Mouse (Mus musculus) cerebellum, adult 11-12 months (tissue): ENCODE data around the gene Ercc1.

Experiments used
- DNase-seq: peaks from one replicate; pipeline ENCODE4 v3.0.0; 2022

Ercc1 gene

DNA sequence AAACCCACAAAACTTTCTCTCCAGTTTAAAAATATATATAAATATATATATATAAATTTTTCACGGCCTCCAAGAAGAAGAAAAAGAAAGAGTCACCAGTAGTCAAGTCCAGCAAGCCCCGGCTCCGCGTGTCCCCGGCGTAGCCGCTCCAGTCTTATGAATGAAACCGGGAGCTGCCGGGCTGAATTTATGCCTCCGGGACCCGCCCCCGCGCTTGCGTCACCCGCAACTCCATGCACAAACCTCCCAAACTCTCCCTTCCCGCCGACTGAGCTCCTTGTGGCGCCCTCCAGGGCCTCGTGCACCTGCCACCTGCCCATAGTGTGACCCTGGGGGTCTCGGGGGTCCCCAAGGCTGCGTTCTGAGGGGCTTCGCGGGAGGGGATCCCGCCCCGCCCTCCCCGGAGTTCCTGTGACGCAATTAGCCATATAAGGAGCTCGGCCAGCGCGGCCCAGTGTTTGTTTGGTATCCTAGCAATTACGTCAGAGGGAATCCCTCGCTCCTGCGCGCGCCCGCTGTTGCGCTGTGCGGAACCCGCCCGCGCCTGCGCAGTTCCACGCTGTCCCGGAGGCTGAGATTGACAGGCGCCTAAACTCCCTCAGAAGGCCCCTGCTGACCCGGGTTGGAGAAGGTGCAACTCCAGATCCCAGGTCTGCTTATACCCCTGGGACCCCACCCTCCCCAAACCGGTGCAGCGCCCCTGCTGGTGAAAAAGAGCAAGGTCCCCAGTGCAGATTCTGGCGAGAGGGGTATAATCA lies 34.5 kb upstream of the Ercc1 start, which contains the start of gene Fosb:
Fosb (minus strand) TSS at position 168 of the 758 bp plus-strand sequence.
- peak; percentile 96 for DNase-seq

DNA sequence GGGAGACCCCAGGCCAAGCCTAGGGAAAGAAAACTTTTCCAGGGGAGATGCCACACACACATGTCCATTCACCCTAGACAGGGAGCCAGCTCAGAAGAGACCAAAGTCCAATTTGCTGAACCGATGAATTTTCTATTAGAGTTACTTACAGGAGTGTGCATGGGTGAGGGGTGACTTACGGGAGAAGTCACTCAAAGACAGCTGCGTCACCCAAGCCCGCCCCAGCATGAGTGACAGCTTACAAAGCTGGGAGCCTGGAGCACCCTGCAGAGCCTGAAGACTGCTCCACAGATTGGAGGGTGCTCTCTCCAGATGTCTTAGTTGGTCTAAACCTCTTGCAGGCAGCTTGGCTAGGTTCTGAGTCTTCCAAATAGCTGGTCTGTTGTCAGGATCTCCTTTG lies 32.6 kb upstream of the Ercc1 start:
- DNase-seq, result no peak

DNA sequence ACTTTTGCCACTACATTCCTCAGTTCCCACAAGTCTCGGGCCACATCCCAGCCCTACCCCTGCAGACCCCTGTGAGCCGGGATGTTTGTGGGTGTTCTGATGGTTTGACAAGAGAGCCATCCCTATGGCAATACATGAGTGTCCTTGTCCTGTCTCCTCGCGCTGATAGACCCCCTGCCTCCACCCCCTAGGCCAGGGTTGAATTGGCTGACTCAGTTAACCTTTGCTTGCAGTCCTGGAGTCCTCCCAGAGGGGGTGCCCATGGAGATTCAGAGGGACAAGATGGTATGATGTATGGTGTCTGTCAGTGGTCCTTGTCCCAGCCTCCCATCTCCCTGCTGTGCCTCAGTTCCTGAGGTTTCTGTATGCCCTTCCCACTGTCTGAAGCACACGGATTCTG lies 30.5 kb upstream of the Ercc1 start:
- no peak for DNase-seq

DNA sequence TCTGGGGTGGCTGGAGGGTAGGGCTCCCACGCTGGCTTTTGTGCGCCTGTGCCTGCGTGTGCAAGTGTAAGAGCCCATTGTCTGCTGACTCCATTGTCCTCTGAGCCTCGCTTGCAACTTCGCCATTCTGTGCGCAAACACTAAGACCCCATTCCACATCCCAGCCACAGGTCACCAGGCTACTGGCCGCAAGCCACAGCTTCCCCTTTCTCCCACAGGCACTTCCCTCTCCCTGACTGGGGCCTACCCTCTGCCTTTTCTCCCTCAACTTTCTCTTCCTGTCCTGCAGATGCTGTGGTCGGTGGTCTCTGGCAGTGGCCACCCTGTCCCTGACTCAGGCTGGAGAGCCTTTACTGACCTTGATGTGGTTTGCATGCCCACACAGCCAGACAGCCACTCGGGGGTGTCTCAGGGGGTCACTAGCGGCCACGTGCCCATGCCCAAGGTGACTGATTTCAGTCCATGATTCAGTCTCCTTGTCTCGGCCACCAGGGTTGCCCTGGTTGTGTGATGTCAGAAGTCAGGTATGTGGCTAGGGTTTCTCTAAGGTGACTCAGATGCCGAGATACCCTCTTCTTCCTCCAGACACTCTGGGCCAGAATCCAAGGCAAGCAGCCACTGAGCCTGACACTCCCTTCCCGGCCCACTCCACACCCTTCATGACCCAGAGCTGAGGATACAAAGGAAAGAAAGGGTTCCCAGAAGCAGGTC lies 28.0 kb upstream of the Ercc1 start:
- no peak for DNase-seq

DNA sequence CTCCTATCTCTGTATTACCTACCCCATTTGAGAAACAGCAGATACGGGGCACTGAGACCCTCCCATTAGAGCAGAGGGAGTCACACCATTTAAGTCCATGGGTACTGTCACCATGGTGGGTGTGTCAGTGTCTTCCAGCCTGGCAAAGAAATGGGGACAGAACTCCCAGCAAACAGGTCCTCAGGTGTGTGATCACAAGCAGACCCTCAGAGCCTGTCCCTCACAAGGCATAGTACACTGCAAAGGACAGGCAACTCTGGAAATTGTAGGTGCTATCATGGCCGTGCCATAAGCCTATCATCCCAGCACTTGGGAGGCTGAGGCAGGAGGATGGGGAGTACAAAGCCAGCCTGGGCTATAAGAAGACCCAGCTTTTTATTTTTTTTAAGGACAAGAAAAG lies 26.4 kb upstream of the Ercc1 start:
- DNase-seq, result no peak

DNA sequence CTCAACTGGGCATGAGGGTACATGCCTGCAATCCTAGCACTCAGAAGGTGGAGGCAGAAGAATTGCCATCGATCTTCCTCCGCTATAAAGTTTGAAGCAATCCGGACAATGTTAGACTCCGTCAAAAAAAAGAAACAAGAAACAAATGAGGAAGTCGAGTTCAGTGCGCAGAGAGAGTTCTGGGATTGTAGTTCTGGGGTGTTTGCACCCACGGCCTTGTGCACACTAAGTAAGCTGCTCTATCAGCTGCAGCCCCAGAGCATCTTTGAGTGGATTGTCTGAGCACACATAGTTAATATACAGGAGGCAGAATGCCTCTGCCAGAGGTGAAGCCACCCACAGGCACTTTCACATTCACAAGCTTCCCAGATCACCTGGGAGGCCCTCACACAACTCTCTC lies 25.9 kb upstream of the Ercc1 start:
- no peak for DNase-seq

DNA sequence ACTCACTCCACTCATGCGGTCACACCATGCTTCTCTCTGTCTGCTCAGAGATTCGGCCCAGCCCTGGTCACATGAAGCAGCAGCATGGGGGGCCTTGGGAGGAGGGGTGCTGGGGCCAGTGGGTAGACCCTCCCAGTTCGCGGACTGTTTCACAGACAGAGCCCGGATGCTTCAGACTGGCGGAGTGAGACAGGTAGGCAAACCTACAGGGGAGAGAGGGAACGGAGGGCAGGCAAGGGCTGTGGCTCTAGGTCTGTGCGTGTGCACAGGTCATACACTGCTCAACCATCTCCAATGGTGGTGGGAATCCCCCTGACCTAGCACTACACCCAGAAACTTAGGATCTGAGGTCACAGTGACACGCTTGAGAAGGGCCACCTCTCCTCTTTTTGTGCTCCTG lies 25.1 kb upstream of the Ercc1 start:
- DNase-seq, result no peak

DNA sequence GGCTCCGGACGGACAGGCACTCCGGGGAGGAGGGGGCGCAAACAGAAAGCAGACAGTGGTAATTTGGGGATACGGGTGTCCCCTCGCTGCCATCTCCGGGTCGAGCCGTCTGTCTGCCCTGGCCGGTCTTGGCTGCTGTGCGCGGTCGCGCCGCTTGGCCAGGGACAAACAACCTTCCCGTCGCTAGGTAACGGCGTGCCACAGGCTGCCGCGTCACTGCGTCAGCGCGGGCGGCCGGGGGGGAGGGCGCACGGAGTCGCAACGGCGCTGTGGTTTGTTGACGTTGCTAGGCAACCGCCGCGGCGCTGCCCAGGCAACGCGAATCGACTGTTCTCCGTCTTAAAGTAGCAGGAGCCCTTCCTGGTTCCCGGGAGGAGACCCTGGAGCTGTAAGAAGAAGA lies 24.7 kb upstream of the Ercc1 start:
- DNase-seq, result peak; percentile 93

DNA sequence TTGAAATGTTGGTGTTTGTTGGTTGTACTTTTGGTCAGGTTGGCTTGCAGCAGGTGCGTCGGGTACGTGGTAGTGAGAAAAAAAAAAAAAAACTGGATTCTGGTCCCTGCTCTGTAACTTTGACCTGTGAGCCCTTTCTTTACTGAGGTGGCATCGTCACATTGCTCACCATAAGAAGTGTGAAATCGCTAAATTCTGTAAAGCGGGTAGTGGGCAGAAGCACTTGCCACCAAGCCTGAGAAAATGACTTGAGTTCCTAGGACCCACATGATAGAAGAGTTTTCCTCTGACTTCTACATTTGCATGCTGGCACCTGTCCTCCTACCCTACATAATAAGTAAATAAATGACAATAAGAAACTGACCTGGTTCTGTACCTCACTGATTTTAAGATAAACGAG lies 23.9 kb upstream of the Ercc1 start:
- no peak for DNase-seq

DNA sequence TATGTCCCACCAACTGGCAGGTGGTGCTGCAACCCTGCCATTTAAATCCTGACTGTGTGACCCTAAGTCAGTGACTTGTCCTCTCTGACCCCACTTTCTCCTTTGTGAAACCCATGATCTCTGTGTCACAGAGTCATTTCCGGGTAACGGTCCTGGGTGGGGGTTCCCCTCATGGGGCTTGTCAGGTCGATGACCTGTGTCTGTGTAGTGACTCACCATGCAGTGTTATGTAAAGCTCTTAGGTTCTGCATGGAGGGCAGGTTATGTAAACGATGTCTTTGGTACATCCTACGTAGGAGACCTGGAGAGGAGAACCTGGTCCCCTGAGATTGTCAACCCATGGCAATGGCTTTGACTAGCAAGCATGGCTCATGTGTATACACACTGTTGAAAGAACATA lies 23.1 kb upstream of the Ercc1 start:
- no peak for DNase-seq

DNA sequence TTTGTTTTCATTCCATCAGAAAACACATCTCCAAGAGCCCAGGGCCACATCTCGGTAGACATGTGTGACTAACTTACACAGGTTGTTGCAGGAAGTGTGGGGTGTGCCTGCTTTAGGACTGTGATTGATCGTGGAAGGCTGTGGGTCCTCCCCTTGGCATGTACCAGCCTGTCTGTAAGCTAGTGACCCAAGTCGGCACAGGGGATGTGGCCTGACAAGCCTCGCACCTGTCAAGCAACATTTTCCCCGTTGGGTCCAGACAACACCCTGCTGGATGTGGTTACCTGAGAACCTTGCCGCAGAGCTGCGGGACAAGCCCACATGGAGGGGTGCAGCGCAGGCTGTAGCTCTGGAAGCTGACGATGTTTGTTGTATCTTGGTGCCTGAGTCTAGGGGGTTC lies 22.1 kb upstream of the Ercc1 start:
- DNase-seq, result no peak

DNA sequence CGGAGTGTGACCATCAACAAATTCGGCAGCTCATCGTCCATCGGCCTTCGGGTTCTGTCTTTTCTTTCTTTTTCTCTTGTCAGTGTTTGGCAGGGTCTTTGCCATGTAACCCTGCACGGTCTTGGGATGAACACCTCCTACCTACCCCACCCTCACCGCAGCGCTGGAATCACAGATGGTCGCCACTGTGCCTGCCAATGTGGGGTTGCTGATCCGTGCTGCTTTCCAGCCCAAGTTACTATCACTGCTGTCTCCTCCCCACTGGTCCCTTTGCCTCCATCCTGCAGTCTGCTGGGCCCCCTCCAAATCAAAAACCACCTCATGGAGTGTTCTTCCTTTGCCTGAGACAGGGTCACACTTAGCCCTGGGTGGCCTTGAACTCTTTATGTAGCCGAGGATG lies 20.4 kb upstream of the Ercc1 start:
- no peak for DNase-seq

DNA sequence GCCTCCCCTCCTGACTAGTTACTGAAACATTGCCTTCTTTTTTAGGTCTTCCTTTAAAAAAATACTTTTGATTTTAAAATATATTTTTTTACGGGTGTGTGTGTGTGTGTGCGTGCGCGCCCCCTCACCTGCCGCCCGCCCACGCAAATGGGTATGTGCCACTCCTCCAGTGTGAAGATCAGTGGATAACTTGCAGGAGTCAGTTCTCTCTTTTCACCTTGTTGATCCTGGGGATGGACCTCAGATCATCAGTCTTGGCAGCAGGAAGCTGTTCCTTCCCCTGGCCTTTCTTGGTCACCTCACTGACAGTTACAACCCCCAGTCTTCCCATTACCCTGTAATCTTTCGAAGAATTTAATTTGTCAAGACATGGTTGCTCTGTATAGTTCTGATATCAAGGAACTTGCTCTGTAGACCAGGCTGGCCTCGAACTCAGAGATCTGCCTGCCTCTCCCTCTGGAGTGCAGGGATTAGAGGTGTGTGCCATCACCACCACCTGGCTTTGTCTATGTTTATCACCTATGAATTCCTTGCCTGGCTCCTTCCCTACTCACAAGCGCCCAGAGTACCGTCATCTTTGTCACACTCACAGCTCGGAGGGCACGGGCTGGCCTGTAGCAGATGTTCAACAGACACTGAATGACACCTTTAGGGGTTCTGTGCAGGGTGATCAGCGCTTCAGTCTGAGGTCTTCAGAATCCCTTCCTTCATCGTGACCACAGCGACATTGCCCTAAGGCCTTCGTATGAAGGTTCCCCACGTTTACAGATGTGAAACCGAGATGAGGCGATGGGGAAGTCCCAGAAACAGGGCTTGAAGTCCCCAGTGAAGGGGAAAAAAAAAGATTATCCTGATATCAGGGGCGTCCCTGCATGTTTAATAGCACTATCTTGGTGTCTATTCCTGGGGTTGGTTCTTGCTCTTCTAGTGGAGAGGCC lies 19.0 kb upstream of the Ercc1 start:
- no peak for DNase-seq

DNA sequence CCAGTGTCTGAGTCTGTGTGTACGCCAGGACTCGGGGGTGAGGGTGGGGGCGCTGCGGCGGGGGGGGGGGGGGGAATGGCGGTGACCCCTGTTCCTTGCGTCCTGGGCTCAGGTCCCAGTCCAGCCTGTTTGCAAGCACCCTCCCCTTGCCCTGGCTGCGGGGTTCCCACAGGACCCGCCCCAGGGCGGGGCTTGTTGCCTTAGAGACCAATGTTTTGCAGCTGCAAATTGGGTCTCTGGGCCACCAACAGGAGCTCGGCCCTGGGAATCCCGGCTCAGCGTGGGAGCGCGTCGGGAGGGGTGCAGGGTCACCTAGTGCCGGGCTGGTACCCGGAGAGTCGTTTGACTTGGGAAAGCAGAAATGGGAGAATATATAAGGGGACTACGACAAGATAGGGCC lies 18.2 kb upstream of the Ercc1 start:
- peak; percentile 72 for DNase-seq

DNA sequence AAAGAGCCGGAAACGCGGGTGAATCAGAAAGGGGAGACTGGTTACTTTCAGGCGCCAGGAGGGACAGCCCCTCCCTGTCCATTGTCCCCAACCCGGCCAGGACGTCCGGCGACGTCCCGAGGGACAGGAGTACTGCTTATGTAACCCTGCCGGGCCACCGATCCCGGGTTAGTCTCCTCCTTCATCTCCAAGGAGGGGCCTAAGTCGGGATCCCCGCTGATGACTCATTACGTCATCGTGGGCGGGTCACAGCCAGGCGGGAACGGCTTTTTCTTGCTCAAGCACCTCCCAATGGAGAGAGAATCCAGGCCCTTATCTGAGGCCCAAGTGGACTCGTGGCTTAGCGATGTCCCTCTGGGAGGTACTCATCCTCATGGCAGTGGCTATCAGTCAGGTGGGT lies 17.4 kb upstream of the Ercc1 start:
- DNase-seq, result peak; percentile 87

DNA sequence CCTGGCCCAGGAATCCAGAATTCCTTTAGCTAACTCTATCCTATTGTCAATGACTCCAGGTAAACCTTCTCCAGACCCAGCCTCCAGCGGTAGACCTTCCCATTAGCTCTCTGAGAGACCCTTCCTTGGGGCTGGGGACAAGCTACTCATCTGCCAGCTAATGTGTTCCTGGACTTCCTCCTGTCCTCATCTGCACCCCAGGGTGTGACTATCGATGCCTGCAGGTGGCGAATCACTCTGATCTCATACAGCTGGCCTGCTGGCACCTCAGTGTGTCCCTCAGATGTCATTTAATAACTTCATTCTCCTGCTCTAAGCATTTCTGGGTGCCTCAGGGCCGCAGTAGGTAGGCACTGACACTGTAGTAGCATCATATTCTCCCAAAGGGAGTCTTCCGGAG lies 16.8 kb upstream of the Ercc1 start:
- DNase-seq, result no peak

DNA sequence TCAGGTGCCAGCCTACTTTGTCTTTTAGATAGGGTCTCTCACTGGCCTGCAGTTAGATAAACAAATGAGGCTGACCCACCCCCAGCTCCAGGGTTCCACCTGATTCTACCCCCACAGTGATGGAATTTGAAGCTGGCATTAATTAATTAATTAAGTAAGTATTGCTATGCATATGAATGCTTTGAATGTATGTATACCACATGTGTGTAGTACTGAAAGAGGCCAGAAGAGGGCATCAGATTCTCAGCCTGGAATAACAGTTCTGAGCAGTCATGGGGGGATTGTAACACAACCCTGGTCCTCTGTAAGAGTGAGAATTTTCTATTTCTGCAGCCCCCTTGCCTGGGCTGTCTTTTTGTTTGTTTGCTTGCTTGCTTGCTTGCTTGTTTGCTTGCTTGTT lies 16.2 kb upstream of the Ercc1 start:
- no peak for DNase-seq

DNA sequence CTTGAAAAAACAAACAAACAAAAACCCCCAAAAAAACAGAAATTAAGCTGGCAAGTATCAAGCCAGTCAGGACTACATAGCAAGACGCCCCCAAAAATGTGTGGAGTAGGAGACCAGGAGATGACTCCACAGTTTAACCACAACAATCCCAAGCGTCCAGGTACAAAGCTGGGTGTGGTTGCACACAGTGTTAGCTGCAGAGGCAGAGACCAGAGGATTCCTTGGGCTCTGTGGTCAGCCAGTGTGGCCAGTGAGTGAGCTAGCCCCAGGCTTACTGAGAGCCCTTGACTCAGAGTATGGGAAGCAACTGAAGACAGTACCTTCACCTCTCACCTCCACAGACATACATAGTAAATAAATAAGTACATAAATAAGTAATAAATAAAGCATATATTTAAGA lies 12.7 kb upstream of the Ercc1 start:
- no peak for DNase-seq

DNA sequence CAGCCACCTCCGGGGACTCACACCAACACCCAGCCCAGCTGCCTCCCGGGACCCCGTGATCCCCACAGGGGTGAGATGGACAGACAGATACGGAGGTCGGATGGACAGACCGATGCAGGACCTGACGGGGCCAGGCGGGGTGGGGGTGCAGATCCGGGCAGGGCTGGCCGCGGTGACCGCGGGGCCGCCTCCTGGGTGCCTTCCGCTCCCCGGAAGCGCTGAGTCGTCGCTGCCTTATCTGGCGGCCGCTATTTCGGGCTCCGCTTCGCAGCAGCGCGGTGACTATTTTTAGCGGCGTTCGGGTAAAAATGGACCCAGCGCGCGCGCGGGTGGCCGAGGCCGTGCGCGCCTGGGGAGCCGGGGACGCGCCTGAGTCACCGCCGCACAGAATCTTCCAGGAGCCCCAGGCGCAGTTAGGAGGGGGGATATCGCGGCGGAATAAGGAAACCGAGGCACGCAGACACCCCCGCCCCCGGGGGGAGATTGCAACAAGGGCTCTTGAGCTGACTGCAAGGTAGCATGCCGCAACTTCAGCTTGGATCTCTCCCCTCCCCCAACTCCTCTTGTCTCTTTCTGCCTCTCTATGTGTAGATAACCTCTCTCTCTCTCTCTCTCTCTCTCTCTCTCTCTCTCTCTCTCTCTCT lies 11.7 kb upstream of the Ercc1 start:
- peak; percentile 73 for DNase-seq

DNA sequence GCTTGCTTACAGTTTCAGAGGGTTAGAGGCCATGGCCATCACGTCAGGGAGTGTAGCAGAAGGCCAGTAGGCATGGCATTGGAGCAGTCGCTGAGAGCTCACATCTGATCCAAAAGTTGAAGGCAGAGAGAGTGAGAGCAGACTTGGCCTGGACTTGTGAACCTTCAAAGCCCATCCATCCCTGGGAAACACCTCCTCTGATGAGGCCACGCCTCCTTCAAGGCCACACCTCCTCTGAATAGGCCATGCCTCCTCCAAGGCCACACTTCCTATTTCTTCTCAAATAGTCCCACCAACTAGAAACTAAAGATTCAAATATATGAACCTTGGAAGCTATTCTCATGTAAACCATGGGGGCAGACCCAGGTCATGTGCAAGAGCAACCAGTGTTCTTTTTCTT lies 9.0 kb upstream of the Ercc1 start:
- DNase-seq, result no peak

DNA sequence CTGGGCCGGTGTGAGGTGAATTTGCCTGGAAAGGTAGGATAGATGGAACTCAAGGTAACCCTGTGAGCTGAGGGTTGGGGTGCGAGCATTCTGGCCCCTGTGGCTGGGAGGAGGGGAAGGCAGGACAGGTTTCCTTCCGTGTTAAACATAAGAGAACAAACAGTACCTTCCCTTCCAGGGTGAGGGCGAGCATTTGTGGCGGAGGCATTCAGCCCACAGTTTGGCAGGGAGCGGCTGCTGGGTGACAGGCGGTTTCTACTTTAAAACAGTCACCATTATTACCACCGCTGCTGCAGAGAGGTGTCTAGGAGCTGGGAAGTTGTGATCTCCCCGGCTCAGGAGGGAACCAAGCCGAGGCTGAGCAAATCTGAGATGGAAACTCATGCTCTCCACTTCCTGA lies 7.5 kb upstream of the Ercc1 start:
- DNase-seq, result no peak

DNA sequence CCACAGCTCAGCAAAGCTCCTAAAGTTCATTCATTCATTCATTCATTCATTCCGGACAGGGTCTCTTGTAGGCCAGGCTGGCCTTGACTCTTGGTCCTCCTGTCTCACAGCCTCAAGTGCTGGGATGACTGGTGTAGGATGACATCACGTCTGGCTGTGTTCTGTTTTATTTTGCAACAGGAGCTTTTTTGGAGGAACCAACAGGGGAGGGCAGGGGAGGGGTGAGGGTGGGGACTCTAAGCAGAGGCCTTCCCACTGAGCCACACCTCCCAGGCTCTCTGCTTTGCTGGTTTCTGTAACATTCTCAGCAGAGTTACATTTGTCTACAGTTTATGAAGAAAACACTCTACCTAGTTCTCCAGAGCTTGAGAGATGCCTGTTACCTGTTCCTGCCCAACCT lies 6.5 kb upstream of the Ercc1 start:
- no peak for DNase-seq

DNA sequence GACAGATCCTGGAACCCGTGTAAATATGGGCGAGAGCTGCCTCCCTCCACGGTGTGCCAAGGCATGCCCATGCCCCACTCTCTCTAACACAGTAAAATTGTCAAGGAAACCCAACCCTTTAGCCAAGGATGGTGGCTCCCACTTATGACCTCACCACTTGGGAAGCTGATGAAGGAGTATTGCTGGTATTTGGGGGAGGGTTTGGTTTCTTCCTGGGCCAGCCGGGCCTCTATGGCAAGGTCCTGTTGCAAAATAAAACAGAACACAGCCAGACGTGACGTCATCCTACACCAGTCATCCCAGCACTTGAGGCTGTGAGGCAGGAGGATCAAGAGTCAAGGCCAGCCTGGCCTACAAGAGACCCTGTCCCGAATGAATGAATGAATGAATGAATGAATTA lies 6.0 kb upstream of the Ercc1 start:
- DNase-seq, result no peak
